Mouse (Mus musculus) E14TG2a.4 (cell line): ENCODE measurements at regions not wholly inside any gene's neighbourhood (a gene's known extent, or its start where the extent isn't known, plus 50 kb on each side); places are given as distances from the start of the nearest gene placed in this dataset.

ENCODE experiments used
- CTCF ChIP-seq: conservative IDR thresholded peaks from 2 replicates; pipeline ENCODE4 v1.5.1; 2014; ENCODE audit warnings: low read length
- NANOG ChIP-seq: IDR thresholded peaks from 2 replicates; pipeline ENCODE4 v1.6.1; 2014; ENCODE audit warnings: borderline replicate concordance, low read length, mixed read lengths
- POU5F1 ChIP-seq: IDR thresholded peaks from 2 replicates; pipeline ENCODE4 v1.6.1; 2014; ENCODE audit warnings: low read length, borderline replicate concordance

DNA sequence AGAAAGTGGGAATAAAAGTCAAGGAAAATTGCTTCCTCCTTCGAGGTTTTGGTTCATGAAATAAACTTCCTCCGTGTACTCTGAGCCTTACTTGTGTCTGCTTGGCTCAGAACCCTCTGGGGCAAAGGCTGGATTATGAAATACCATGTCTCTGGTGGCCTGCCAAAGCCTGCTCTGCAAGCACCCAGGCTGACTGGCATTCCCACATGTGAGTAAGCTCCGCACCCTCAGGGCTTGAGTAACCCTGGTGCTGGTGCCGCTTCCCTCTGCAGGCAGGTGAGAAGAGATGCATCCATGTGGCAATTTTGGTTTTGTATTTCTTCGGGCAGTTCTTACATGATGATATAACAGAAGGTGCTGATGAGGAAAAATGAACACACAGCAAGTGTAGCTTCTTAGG, 66.0 kb downstream of the Nr2f2 start:
- TF ChIP-seq CTCF (no peak), NANOG (no peak), POU5F1 (no peak)
